Mouse (Mus musculus) lung, postnatal 10 days (tissue): ENCODE data around the gene Gpsm2.
"Not testable (repeated sequence)": the region's sequence is repeated elsewhere in the genome, so short reads cannot be mapped to it uniquely, and the experiment has no call there.

Experiments
- DNase-seq: peaks from one replicate; pipeline ENCODE4 v3.0.0; 2021

Gpsm2 gene

GRCm38 (mm10) chr3:108653710-108654379 is 68.3 kb downstream of the Gpsm2 start, which contains the start of gene Clcc1:
Gene Clcc1 (plus strand): TSS chr3:108653913.
- peak; percentile 97 for DNase-seq

GRCm38 (mm10) chr3:108652866-108653642 is 69.1 kb downstream of the Gpsm2 start:
- no peak for DNase-seq

GRCm38 (mm10) chr3:108647681-108648080 is 74.4 kb downstream of the Gpsm2 start:
- not testable (repeated sequence) for DNase-seq

- no peak for DNase-seq
These were observed 76.1 kb downstream of the Gpsm2 start for GRCm38 (mm10) chr3:108646036-108646435.

- DNase-seq, result no peak
These were observed 77.3 kb downstream of the Gpsm2 start for GRCm38 (mm10) chr3:108644856-108645255.

GRCm38 (mm10) chr3:108640998-108641397 is 81.1 kb downstream of the Gpsm2 start:
- no peak for DNase-seq

- DNase-seq, result no peak
These were observed 82.7 kb downstream of the Gpsm2 start for GRCm38 (mm10) chr3:108639412-108639811.

GRCm38 (mm10) chr3:108634761-108635160 is 87.3 kb downstream of the Gpsm2 start:
- DNase-seq, result no peak
